Mouse (Mus musculus): ENCODE measurements around the gene Saa3.
"Not testable (repeated sequence)": the region's sequence is repeated elsewhere in the genome, so short reads cannot be mapped to it uniquely, and the experiment has no call there.

Saa3 gene

DNA sequence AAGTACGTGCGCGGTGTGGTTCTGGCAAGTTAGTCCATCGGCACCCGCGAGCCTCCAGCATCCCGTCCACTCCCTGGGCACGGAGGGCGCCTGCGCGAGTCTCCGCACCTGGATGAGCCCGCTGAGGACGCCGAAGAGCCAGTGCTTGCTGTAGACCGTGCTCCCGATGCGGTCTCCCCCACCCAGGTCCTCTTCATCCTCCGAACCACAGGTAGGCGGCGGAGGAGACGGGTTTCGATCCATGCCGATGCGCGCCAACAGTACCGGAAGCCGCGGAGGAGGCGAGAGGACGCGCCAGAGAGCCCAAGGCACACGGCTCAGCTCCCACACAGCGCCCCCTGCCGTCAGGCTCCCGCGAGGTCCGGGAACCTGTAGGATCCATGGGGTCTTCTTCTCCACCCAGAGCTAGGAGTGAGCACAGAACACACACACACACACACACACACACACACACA is 5.1 kb downstream of the Saa3 start, which contains the start of gene Saal1:
TSS of gene Saal1 (minus strand) at position 291 of the 455 bp plus-strand sequence.
- DNase-seq = peak; percentile 84

DNA sequence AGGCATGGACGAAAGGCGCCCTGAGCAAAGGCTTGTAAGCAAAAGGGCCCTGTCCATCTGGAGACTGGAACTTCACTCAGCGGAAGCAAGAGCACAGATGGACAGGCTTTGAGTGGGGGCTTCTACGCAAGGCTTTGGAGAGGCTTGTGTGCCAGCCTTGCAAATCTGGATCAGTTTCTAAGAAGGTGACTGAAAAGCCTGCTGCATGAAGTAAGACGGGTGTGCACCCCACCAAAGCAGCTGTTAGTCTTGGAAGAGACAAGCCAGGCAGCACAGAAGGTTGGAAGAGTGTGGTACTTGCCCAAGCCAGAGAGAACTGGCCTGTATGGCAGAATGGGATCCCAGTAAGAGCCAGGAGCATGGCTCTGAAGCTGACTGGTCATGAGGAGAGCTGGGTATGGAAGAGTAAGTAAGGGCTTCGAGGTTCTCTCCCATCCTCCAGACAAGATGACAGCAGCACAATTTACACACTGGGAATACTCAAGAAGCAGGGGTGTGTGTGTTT is 14.9 kb downstream of the Saa3 start:
- no peak for DNase-seq

GRCm38 (mm10) chr7:46696754-46697153 is 18.7 kb downstream of the Saa3 start:
- DNase-seq = no peak

- DNase-seq = no peak
These were observed 28.7 kb downstream of the Saa3 start for GRCm38 (mm10) chr7:46686827-46687226.

DNA sequence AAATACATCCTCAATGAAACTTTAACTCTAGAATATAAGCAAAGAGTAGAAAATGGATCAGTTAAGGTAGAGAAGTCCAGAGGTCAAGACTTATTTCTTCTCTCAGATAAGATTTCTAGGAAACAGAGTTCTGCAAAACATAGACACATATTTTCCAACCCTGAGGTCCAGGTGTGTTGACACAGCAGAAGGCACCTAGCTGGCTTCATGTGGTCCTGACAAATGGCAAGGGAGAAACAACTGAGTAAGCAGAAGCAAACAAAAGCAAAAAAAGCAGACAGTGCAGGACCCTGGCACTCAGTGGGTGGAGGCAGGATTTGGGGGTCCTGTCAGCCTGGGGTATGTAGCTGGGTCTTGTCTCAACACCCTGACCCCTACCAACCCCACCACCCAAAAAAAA is 34.8 kb downstream of the Saa3 start:
- DNase-seq = no peak

DNA sequence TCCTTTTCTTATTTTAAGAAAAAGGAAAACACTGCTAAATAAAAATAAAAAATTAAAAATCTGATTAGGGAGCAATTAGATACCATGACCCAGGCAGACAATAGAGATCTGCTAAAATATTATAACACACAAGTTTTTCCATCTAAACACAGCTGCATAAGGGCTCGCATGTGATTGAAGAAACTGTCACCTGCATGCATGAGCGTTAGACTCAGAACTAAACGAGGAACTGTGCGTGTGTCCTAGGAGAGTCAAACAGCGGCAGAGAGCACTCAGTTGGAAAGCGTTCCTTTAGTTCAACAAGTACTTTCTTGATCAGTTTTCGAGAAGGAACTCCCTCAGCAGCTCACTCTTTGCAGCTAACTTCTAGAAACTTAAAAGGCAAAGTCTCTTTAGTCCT is 36.5 kb downstream of the Saa3 start:
- DNase-seq = not testable (repeated sequence)

GRCm38 (mm10) chr7:46678417-46678816 is 37.1 kb downstream of the Saa3 start:
- no peak for DNase-seq

GRCm38 (mm10) chr7:46676808-46677360 is 38.6 kb downstream of the Saa3 start:
- peak; percentile 82 for DNase-seq

GRCm38 (mm10) chr7:46675886-46676285 is 39.6 kb downstream of the Saa3 start:
- DNase-seq = no peak

DNA sequence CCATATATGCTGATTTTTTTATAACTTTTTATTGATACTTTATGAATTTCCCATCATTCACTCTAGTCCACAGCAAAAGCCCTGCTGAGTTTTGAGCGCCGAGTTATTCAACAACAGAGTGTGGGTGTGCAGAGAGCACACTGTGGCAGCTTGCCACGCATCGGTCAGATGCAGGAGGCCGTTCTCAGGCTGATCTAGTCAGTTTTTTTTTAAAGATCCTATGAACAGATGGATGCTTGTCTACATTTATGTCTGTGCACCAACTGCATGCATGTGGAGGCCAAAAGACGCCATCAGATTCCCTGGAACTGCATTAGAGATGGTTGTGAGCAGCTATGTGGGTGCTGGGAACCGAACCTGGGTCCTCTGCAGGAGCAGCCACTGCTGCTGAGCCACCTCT is 40.4 kb downstream of the Saa3 start:
- no peak for DNase-seq

DNA sequence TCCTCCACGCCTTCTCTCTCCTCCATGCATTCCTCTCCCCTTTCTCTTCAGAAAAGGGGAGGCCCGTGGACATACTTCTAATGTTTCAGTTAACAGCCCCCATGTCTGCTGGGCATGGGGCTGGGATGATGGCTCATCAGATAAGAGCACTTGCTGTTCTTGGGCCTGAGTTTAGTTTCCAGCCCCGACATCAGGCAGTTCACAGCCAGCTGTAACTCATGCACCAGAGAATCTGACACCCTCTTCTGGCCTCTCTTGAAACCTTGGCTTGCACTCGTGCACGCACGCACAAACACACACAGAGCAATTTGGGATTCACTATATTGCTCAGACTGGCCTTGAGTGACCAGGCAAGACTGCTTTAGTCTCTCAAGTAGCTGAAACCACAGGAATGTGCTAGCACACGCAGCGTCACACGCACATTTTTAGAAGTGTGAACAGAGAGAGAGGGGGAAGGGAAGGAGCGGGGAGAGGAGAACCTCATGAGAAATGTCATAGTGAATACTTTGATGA is 43.3 kb downstream of the Saa3 start, which contains the start of gene Tph1:
TSS of gene Tph1 (minus strand) at position 378 of the 513 bp plus-strand sequence.
- no peak for DNase-seq

DNA sequence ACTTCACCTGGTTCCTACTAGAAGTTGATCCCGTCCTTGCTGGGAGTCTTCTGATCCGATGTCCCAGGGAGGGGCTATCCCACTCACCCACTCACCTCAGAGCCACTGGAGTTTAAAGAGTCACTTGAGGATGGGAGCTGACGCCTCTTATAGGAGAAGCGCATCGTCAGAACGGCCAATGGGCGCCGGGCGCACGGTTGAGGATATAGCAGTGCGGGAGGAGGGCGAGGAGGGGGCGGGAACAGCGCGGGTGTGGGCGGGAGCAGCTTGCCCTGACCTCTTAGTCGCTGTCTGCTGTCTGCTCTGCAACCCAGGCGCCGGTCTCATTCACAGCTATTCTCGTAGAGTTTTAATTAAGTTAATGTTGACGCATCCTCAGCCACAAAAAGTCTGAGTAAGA is 48.2 kb downstream of the Saa3 start:
- no peak for DNase-seq

DNA sequence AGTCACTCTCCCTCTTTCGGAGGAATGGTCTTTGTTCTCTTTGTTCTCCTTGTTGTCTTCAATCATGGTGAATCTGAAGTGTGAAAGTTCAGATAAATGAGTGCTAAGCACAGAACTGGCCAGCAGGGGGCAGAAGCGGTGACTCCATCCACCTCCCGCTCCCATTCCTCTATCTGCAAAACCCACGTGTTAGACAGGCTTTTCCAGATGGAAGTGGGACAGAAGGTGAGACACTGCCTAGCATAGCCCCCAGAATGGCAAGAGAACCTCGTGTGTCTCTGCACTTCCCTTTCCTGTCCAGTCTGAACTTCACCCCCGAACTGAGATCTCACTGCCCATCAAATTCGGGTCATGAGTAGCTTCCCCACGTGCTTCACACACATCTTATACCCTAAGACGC is 50.3 kb downstream of the Saa3 start:
- DNase-seq = peak; percentile 64
